Mouse (Mus musculus): ENCODE measurements around the gene Gm11172.

Gm11172 gene

GRCm38 (mm10) chr16:10812865-10813371 is at the start of gene Gm11172:
Gene Gm11172 (plus strand): TSS chr16:10812915.
- no peak for DNase-seq

- DNase-seq, result no peak
Observed at GRCm38 (mm10) chr16:10763540-10764264, 49.0 kb upstream of the Gm11172 start.

GRCm38 (mm10) chr16:10764323-10764722 is 48.4 kb upstream of the Gm11172 start:
- DNase-seq, result peak in 1 of 2 experiments; percentile 42

- peak; percentile 55 to 74 for DNase-seq
Observed at GRCm38 (mm10) chr16:10767158-10767557, 45.6 kb upstream of the Gm11172 start.

- DNase-seq, result peak; percentile 57 to 58
Observed at GRCm38 (mm10) chr16:10768821-10769220, 43.9 kb upstream of the Gm11172 start.

GRCm38 (mm10) chr16:10769661-10770060 is 43.1 kb upstream of the Gm11172 start:
- no peak for DNase-seq

GRCm38 (mm10) chr16:10770531-10771325 is 42.0 kb upstream of the Gm11172 start:
- no peak for DNase-seq

- no peak for DNase-seq
Observed at GRCm38 (mm10) chr16:10771769-10772510, 40.8 kb upstream of the Gm11172 start.

- DNase-seq, result no peak
Observed at GRCm38 (mm10) chr16:10773543-10773942, 39.2 kb upstream of the Gm11172 start.

- DNase-seq, result no peak
Observed at GRCm38 (mm10) chr16:10774726-10775125, 38.0 kb upstream of the Gm11172 start.

GRCm38 (mm10) chr16:10776322-10776721 is 36.4 kb upstream of the Gm11172 start:
- DNase-seq, result no peak

GRCm38 (mm10) chr16:10777579-10778160 is 35.0 kb upstream of the Gm11172 start:
- DNase-seq, result no peak

GRCm38 (mm10) chr16:10780631-10781120 is 32.0 kb upstream of the Gm11172 start:
- DNase-seq, result no peak

- no peak for DNase-seq
Observed at GRCm38 (mm10) chr16:10781862-10782371, 30.8 kb upstream of the Gm11172 start.

GRCm38 (mm10) chr16:10782377-10783151 is 30.2 kb upstream of the Gm11172 start:
- no peak for DNase-seq

GRCm38 (mm10) chr16:10783152-10783434 is 29.6 kb upstream of the Gm11172 start:
- no peak for DNase-seq

- no peak for DNase-seq
Observed at GRCm38 (mm10) chr16:10783451-10783850, 29.3 kb upstream of the Gm11172 start.

GRCm38 (mm10) chr16:10783883-10784792 is 28.6 kb upstream of the Gm11172 start:
- DNase-seq, result no peak

GRCm38 (mm10) chr16:10784793-10785370 is 27.8 kb upstream of the Gm11172 start:
- peak; percentile 85 to 91 for DNase-seq
